Mouse (Mus musculus): ENCODE data around the gene Tln1.

DNA sequence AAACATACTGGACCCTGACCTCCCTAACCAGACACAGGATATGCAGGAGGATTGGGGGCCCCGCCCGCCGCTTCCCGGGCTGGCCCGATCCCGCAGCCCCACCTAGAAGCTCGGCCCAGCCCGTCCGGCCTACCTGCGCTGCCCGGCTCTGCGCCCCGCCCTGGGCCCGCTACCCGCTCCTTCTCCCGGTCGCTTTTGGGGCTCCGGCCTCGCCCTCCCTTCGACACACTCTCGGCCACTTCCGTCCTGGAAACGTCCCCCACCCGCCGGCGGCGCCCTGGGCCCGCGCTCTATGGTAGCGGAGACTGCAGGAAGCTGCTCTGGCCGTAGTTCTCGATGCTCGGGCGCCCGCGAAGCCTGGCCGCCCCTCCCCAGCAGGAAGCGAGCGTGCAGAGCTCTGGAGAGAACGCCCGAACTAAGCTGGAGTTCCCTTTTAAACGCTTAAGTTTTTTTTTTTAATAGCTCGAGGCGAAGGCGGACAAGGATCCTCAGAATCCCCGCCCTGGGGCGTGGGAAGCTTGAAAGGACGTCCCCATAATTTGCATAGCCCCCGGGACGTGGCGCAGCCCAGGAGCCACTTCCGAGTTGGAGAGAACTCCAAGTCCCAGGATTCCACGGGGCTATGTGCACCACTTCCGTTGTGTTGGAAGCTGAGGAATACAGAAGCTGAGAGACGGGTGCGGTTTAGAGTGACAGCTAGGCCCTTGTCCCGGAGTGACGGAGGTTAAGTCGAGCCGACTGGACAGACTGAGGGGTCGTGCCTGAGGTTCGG lies at the start of gene Tln1, which contains the start of gene Creb3:
- TF ChIP-seq EP300 (IDR thresholded peaks at IDR 0.05; ENCODE audit: low read depth) (no peak; the same call in 1 of the 2 replicates), CTCF (IDR thresholded peaks at IDR 0.05; ENCODE audit: low read depth) (0 out of 2 replicates have a peak, but pooled peaks have one; percentile 18)

Measured in liver, embryonic 14.5 days (tissue).